Mouse (Mus musculus): ENCODE measurements around the gene Myrf. TPM values are rescaled to one million over a fixed set of nuclear protein-coding genes. Genes with fewer than 3 reads are reported as not detected.

Myrf gene
- polyA plus RNA-seq (2015; fragmentation: Nextera tagmentation; extraction: Ambion mirVana) = 0.06 and 0.13 TPM in 2 replicates

GRCm38 (mm10) chr19:10240654-10241305 lies at the start of gene Myrf:
Myrf (minus strand) TSS chr19:10240748.

GRCm38 (mm10) chr19:10203848-10204615 lies 36.5 kb downstream of the Myrf start, which contains the start of the genes Tmem258 and Fen1:
Tmem258 (plus strand) TSS chr19:10204014.
Fen1 (minus strand) TSS chr19:10204169.

GRCm38 (mm10) chr19:10182670-10183298 lies 57.8 kb downstream of the Myrf start, which contains the start of gene Fads1:
Fads1 (plus strand) TSS chr19:10182888.

Small RNA genes within 50 kb of the gene (microRNA-seq; reads per million reads assigned to microRNA genes)
- 0.21 to 0.51 reads per million in 2 experiments for gene Mir6993

Other genes with a start within 250 kb of the Myrf start
- gene Best1, start 239.1 kb downstream of the Myrf start, polyA plus RNA-seq (2015; fragmentation: Nextera tagmentation; extraction: Ambion mirVana) = 1.4 and 1.5 TPM in 2 replicates
- 28.8 and 29.3 TPM in 2 replicates for gene Rab3il1, start 239.1 kb downstream of the Myrf start, polyA plus RNA-seq (2015; fragmentation: Nextera tagmentation; extraction: Ambion mirVana)
- 14.5 and 17.0 TPM in 2 replicates for gene Fads3, start 199.2 kb downstream of the Myrf start, polyA plus RNA-seq (2015; fragmentation: Nextera tagmentation; extraction: Ambion mirVana)
- gene Fads2, start 139.0 kb downstream of the Myrf start, polyA plus RNA-seq (2015; fragmentation: Nextera tagmentation; extraction: Ambion mirVana) = 11.1 and 12.7 TPM in 2 replicates
- 17.8 and 22.6 TPM in 2 replicates for gene Fads1, start 57.9 kb downstream of the Myrf start, polyA plus RNA-seq (2015; fragmentation: Nextera tagmentation; extraction: Ambion mirVana)
- gene Tmem258, start 36.7 kb downstream of the Myrf start, polyA plus RNA-seq (2015; fragmentation: Nextera tagmentation; extraction: Ambion mirVana) = 273 and 290 TPM in 2 replicates
- 14.4 and 16.6 TPM in 2 replicates for gene Fen1, start 36.6 kb downstream of the Myrf start, polyA plus RNA-seq (2015; fragmentation: Nextera tagmentation; extraction: Ambion mirVana)
- 1.5 and 1.7 TPM in 2 replicates for gene Dagla, start 64.1 kb upstream of the Myrf start, polyA plus RNA-seq (2015; fragmentation: Nextera tagmentation; extraction: Ambion mirVana)
- 0.59 and 1.6 TPM in 2 replicates for gene Syt7, start 148.3 kb upstream of the Myrf start, polyA plus RNA-seq (2015; fragmentation: Nextera tagmentation; extraction: Ambion mirVana)
- 0.12 and 0.28 TPM in 2 replicates for gene Lrrc10b, start 216.7 kb upstream of the Myrf start, polyA plus RNA-seq (2015; fragmentation: Nextera tagmentation; extraction: Ambion mirVana)
- 0.17 TPM in 1 of 2 replicates, not detected in the other for gene Ppp1r32, start 242.2 kb upstream of the Myrf start, polyA plus RNA-seq (2015; fragmentation: Nextera tagmentation; extraction: Ambion mirVana)

Measured in skeletal muscle tissue, postnatal 0 days (tissue).